Comparison of ENCODE assay signal across 25 mouse cellular contexts in genomic region chr17:80121833-80122232, GRCm38 (mm10). TPM values are rescaled to one million over a fixed set of nuclear protein-coding genes. Genes with fewer than 3 reads are reported as not detected.
A peak's percentile ranks its signal among the peaks of the same experiment; 100 is the strongest.
DNase-seq lines count a peak whose midpoint lies in the region; ATAC-seq and TF ChIP-seq lines count a peak whose summit lies in the region.
"Had no signal": no experiment of that assay in that cellular context is flagged by ENCODE, and none has a peak within 500 bp of the region (broad histone marks: within the 10 kb centered on the region; RNA-seq: fewer than 3 reads in every experiment).

No protein-coding gene starts in this region.

- no peak for TF ChIP-seq EP300 in stomach, postnatal 0 days (optimal IDR thresholded peaks at IDR 0.05)

- 66% methylated on average over 1 of the region's 1 CpGs for WGBS in intestine, embryonic 16.5 days
- WGBS in intestine, embryonic 15.5 days, result 57% methylated on average over 1 of the region's 1 CpGs
- 46% methylated on average over 1 of the region's 1 CpGs for WGBS in stomach, embryonic 15.5 days
- WGBS in stomach, postnatal 0 days, result 54% methylated on average over 1 of the region's 1 CpGs
- 72% methylated on average over 1 of the region's 1 CpGs for WGBS in midbrain, embryonic 14.5 days
- WGBS in kidney, adult 2 months, result 65% methylated on average over 1 of the region's 1 CpGs

- no peaks in the 10 kb centered on the region for H3K27me3 ChIP-seq in intestine, embryonic 16.5 days (replicated peaks; ENCODE audit: control insufficient read depth, insufficient read depth, low read length)
- H3K27me3 ChIP-seq in intestine, embryonic 15.5 days (replicated peaks), result no peaks in the 10 kb centered on the region
- H3K27me3 ChIP-seq in stomach, embryonic 15.5 days (replicated peaks), result no peaks in the 10 kb centered on the region
- no peaks in the 10 kb centered on the region for H3K27me3 ChIP-seq in stomach, postnatal 0 days (ENCODE audit: control insufficient read depth, insufficient read depth, low read length)
- H3K27me3 ChIP-seq in midbrain, embryonic 14.5 days (ENCODE audit: control insufficient read depth, insufficient read depth, low read length), result no peaks in the 10 kb centered on the region
- no peaks in the 10 kb centered on the region for H3K27me3 ChIP-seq in kidney, adult 2 months (replicated peaks; ENCODE audit: control insufficient read depth, insufficient read depth, low read length)
- H3K27me3 ChIP-seq: CH12.LX; embryonic facial prominence, embryonic 12.5 days; forebrain, embryonic 15.5 days; Patski had no signal

- no peak for DNase-seq in stomach, postnatal 0 days (ENCODE audit: low spot score)
- no peak for DNase-seq in midbrain, embryonic 14.5 days
- no peak for DNase-seq in kidney, adult 2 months
- DNase-seq: adrenal gland, adult 8-10 months; adrenal gland, postnatal 14 days; adrenal gland, postnatal 36 days; B cell, adult 2 months; cerebellum, adult 11-12 months; cerebellum, adult 2 months; cerebellum, adult 9-10 months; cerebellum, postnatal 10 days; cerebellum, postnatal 25 days; forebrain, postnatal 0 days had no signal

- H3K4me1 ChIP-seq in intestine, embryonic 16.5 days (ENCODE audit: control insufficient read depth, insufficient read depth, low read length), result 0 out of 2 replicates have a peak, but pooled peaks cover 3% of the 10 kb centered on the region
- H3K4me1 ChIP-seq in intestine, embryonic 15.5 days (replicated peaks), result no peaks in the 10 kb centered on the region
- H3K4me1 ChIP-seq in stomach, embryonic 15.5 days, result no peaks in the 10 kb centered on the region
- no peaks in the 10 kb centered on the region for H3K4me1 ChIP-seq in stomach, postnatal 0 days (replicated peaks; ENCODE audit: control insufficient read depth, insufficient read depth)
- no peaks in the 10 kb centered on the region for H3K4me1 ChIP-seq in midbrain, embryonic 14.5 days (ENCODE audit: control insufficient read depth, insufficient read depth, low read length)
- H3K4me1 ChIP-seq in kidney, adult 2 months (ENCODE audit: control insufficient read depth, insufficient read depth, low read length), result peaks cover 6% of the 10 kb centered on the region
- H3K4me1 ChIP-seq: embryonic facial prominence, embryonic 12.5 days; forebrain, embryonic 13.5 days; forebrain, embryonic 15.5 days had no signal

- TF ChIP-seq CTCF in stomach, postnatal 0 days (IDR thresholded peaks at IDR 0.05; ENCODE audit: low read depth), result no peak
- no peak for TF ChIP-seq CTCF in kidney, adult 2 months (conservative IDR thresholded peaks at IDR 0.05; ENCODE audit: insufficient read depth, insufficient read length, low read depth, low read length)

- peak; percentile 36; the same call in 1 of the 2 replicates for ATAC-seq in intestine, embryonic 16.5 days
- ATAC-seq in intestine, embryonic 15.5 days, result no peak
- peak; percentile 55; the same call in 1 of the 2 replicates for ATAC-seq in stomach, embryonic 15.5 days (ENCODE audit: insufficient read depth, low FRiP score, low read depth)
- peak; percentile 89 for ATAC-seq in stomach, postnatal 0 days (ENCODE audit: low FRiP score, low TSS enrichment)
- ATAC-seq in midbrain, embryonic 14.5 days (ENCODE audit: low FRiP score, low TSS enrichment), result no peak
- ATAC-seq: activated CD4-positive, CD25-positive, alpha-beta regulatory T cell, adult 4 months; CD4-positive, CD25-positive, alpha-beta regulatory T cell, adult 4 months; forebrain, embryonic 13.5 days; forebrain, embryonic 15.5 days; forebrain, postnatal 0 days; Patski had no signal

- no peaks in the 10 kb centered on the region for H3K9me3 ChIP-seq in intestine, embryonic 16.5 days (ENCODE audit: control insufficient read depth, low read length)
- H3K9me3 ChIP-seq in intestine, embryonic 15.5 days, result no peaks in the 10 kb centered on the region
- no peaks in the 10 kb centered on the region for H3K9me3 ChIP-seq in stomach, embryonic 15.5 days
- no peaks in the 10 kb centered on the region for H3K9me3 ChIP-seq in stomach, postnatal 0 days (ENCODE audit: control insufficient read depth, low read length)
- no peaks in the 10 kb centered on the region for H3K9me3 ChIP-seq in midbrain, embryonic 14.5 days (ENCODE audit: control insufficient read depth, low read length)
- H3K9me3 ChIP-seq: embryonic facial prominence, embryonic 10.5 days; embryonic facial prominence, embryonic 12.5 days; forebrain, embryonic 13.5 days; forebrain, embryonic 15.5 days; G1E had no signal

- no peak for TF ChIP-seq POLR2A in kidney, adult 2 months (IDR thresholded peaks at IDR 0.05; ENCODE audit: low read depth, low read length)

- H3K4me3 ChIP-seq in intestine, embryonic 16.5 days (ENCODE audit: low read length), result no peak overlapping the region
- H3K4me3 ChIP-seq in intestine, embryonic 15.5 days (replicated peaks), result no peak overlapping the region
- no peak overlapping the region for H3K4me3 ChIP-seq in stomach, embryonic 15.5 days (replicated peaks)
- H3K4me3 ChIP-seq in stomach, postnatal 0 days (ENCODE audit: low read depth, low read length), result no peak overlapping the region
- no peak overlapping the region for H3K4me3 ChIP-seq in midbrain, embryonic 14.5 days (replicated peaks; ENCODE audit: low read depth, low read length)
- no peak overlapping the region for H3K4me3 ChIP-seq in kidney, adult 2 months (ENCODE audit: insufficient read depth, low read depth, low read length)
- H3K4me3 ChIP-seq: embryonic facial prominence, embryonic 10.5 days; embryonic facial prominence, embryonic 12.5 days; forebrain, embryonic 13.5 days; forebrain, embryonic 15.5 days had no signal

- no peaks in the 10 kb centered on the region for H3K36me3 ChIP-seq in intestine, embryonic 16.5 days (ENCODE audit: control insufficient read depth, insufficient read depth, low read length)
- H3K36me3 ChIP-seq in intestine, embryonic 15.5 days, result no peaks in the 10 kb centered on the region
- no peaks in the 10 kb centered on the region for H3K36me3 ChIP-seq in stomach, embryonic 15.5 days
- H3K36me3 ChIP-seq in stomach, postnatal 0 days (ENCODE audit: control insufficient read depth, insufficient read depth, low read length), result no peaks in the 10 kb centered on the region
- no peaks in the 10 kb centered on the region for H3K36me3 ChIP-seq in midbrain, embryonic 14.5 days (ENCODE audit: control insufficient read depth, insufficient read depth, low read length)
- no peaks in the 10 kb centered on the region for H3K36me3 ChIP-seq in kidney, adult 2 months (ENCODE audit: control insufficient read depth, insufficient read depth, low read length)
- H3K36me3 ChIP-seq: embryonic facial prominence, embryonic 10.5 days; embryonic facial prominence, embryonic 12.5 days; forebrain, embryonic 15.5 days; G1E had no signal

- no peak overlapping the region for H3K9ac ChIP-seq in intestine, embryonic 16.5 days (ENCODE audit: low read depth, low read length)
- no peak overlapping the region for H3K9ac ChIP-seq in intestine, embryonic 15.5 days
- no peak overlapping the region for H3K9ac ChIP-seq in stomach, embryonic 15.5 days
- H3K9ac ChIP-seq in stomach, postnatal 0 days (ENCODE audit: low read length), result no peak overlapping the region
- H3K9ac ChIP-seq in midbrain, embryonic 14.5 days (replicated peaks; ENCODE audit: low read length), result no peak overlapping the region
- H3K9ac ChIP-seq: embryonic facial prominence, embryonic 12.5 days; forebrain, embryonic 13.5 days; forebrain, embryonic 15.5 days; forebrain, postnatal 0 days had no signal

- H3K27ac ChIP-seq in intestine, embryonic 16.5 days (ENCODE audit: low read length), result no peak overlapping the region
- H3K27ac ChIP-seq in intestine, embryonic 15.5 days, result no peak overlapping the region
- no peak overlapping the region for H3K27ac ChIP-seq in stomach, embryonic 15.5 days
- no peak overlapping the region for H3K27ac ChIP-seq in stomach, postnatal 0 days (replicated peaks)
- H3K27ac ChIP-seq in midbrain, embryonic 14.5 days (replicated peaks; ENCODE audit: low read depth, low read length), result no peak overlapping the region
- no peak overlapping the region for H3K27ac ChIP-seq in kidney, adult 2 months (ENCODE audit: insufficient read depth, low read depth, low read length)
- H3K27ac ChIP-seq: embryonic facial prominence, embryonic 10.5 days; embryonic facial prominence, embryonic 12.5 days; forebrain, embryonic 13.5 days; forebrain, embryonic 15.5 days had no signal

- no peak overlapping the region for H3K4me2 ChIP-seq in intestine, embryonic 16.5 days (ENCODE audit: low read depth, low read length)
- no peak overlapping the region for H3K4me2 ChIP-seq in intestine, embryonic 15.5 days (replicated peaks)
- no peak overlapping the region for H3K4me2 ChIP-seq in stomach, embryonic 15.5 days
- H3K4me2 ChIP-seq in stomach, postnatal 0 days (replicated peaks; ENCODE audit: low read depth), result no peak overlapping the region
- H3K4me2 ChIP-seq in midbrain, embryonic 14.5 days (ENCODE audit: low read length), result no peak overlapping the region
- H3K4me2 ChIP-seq: embryonic facial prominence, embryonic 12.5 days; forebrain, embryonic 13.5 days; forebrain, embryonic 15.5 days had no signal

RNA-seq across cellular contexts. Expression of gene Galm, which starts 5.4 kb away (rescaled TPM):
- 101 and 113 TPM in 2 replicates for polyA plus RNA-seq in intestine, embryonic 16.5 days (2015; fragmentation: Nextera tagmentation; extraction: Ambion mirVana)
- polyA plus RNA-seq in intestine, embryonic 15.5 days (2015; fragmentation: Nextera tagmentation; extraction: Ambion mirVana), result 67.2 and 71.1 TPM in 2 replicates
- polyA plus RNA-seq in stomach, embryonic 15.5 days (2015; fragmentation: Nextera tagmentation; extraction: Ambion mirVana), result 30.0 and 36.0 TPM in 2 replicates
- polyA plus RNA-seq in stomach, postnatal 0 days (2015; fragmentation: Nextera tagmentation; extraction: Ambion mirVana), result 31.6 and 34.3 TPM in 2 replicates
- 0.63 and 1.6 TPM in 2 replicates for polyA plus RNA-seq in midbrain, embryonic 14.5 days (2014; fragmentation: Nextera tagmentation; extraction: Ambion mirVana)
- polyA plus RNA-seq in kidney, adult 2 months (2012; rRNA removed), result 115 and 124 TPM in 2 replicates
- polyA plus RNA-seq: G1E had no signal

RNA-seq across cellular contexts. Expression of gene Hnrnpll, which starts 59.7 kb away (rescaled TPM):
- polyA plus RNA-seq in intestine, embryonic 16.5 days (2015; fragmentation: Nextera tagmentation; extraction: Ambion mirVana), result 34.8 and 37.3 TPM in 2 replicates
- 50.0 and 56.5 TPM in 2 replicates for polyA plus RNA-seq in intestine, embryonic 15.5 days (2015; fragmentation: Nextera tagmentation; extraction: Ambion mirVana)
- 55.8 and 59.1 TPM in 2 replicates for polyA plus RNA-seq in stomach, embryonic 15.5 days (2015; fragmentation: Nextera tagmentation; extraction: Ambion mirVana)
- 18.3 and 20.9 TPM in 2 replicates for polyA plus RNA-seq in stomach, postnatal 0 days (2015; fragmentation: Nextera tagmentation; extraction: Ambion mirVana)
- 68.2 and 76.7 TPM in 2 replicates for polyA plus RNA-seq in midbrain, embryonic 14.5 days (2014; fragmentation: Nextera tagmentation; extraction: Ambion mirVana)
- polyA plus RNA-seq in kidney, adult 2 months (2012; rRNA removed), result 11.7 and 13.1 TPM in 2 replicates

Comparison
In these comparisons a context has a peak if more than half of its experiments do, and no peak if none do; other contexts are left out.
1. ATAC-seq: peak in intestine, embryonic 16.5 days (single experiment), stomach, embryonic 15.5 days (single experiment) and stomach, postnatal 0 days (single experiment); none in intestine, embryonic 15.5 days (single experiment) and midbrain, embryonic 14.5 days (single experiment).
2. RNA of gene Galm, which starts 5.4 kb away (polyA plus RNA-seq): 115 to 124 TPM in kidney, adult 2 months, 101 to 113 TPM in intestine, embryonic 16.5 days, 67.2 to 71.1 TPM in intestine, embryonic 15.5 days, 31.6 to 34.3 TPM in stomach, postnatal 0 days and 30.0 to 36.0 TPM in stomach, embryonic 15.5 days; 0.63 to 1.6 TPM in midbrain, embryonic 14.5 days; every median in the first group is over 10 times any median in the second.